Comparison of ENCODE assay signal across 15 mouse cellular contexts in genomic region chrX:9222412-9223221, GRCm38 (mm10). TPM values are rescaled to one million over a fixed set of nuclear protein-coding genes. Genes with fewer than 3 reads are reported as not detected.
DNase-seq lines count a peak whose midpoint lies in the region; ATAC-seq lines count a peak whose summit lies in the region.
"Had no signal": no experiment of that assay in that cellular context is flagged by ENCODE, and none has a peak within 500 bp of the region (broad histone marks: within the 10 kb centered on the region; RNA-seq: fewer than 3 reads in every experiment).

No protein-coding gene starts in this region.

- DNase-seq in 3T3-L1 (ENCODE audit: low read depth, low spot score) = peak; percentile 98
- DNase-seq in adrenal gland, postnatal 10 days = peak; percentile 29
- DNase-seq in heart, postnatal 4 days = peak; percentile 44
- DNase-seq in left cerebral cortex, postnatal 4 days = no peak
- DNase-seq in cerebellum, adult 9-10 months = no peak
- DNase-seq in right cerebral cortex, postnatal 25 days = no peak
- DNase-seq: cerebellum, postnatal 10 days; kidney, postnatal 25 days; thymus, postnatal 36 days had no signal

- no peaks in the 10 kb centered on the region for H3K9me3 ChIP-seq in heart, embryonic 16.5 days (replicated peaks; ENCODE audit: control insufficient read depth, low read length)
- no peaks in the 10 kb centered on the region for H3K9me3 ChIP-seq in heart, embryonic 12.5 days (replicated peaks)
- H3K9me3 ChIP-seq: embryonic facial prominence, embryonic 13.5 days had no signal

- H3K4me1 ChIP-seq in heart, embryonic 16.5 days (ENCODE audit: control insufficient read depth, insufficient read depth, low read length) = no peaks in the 10 kb centered on the region
- no peaks in the 10 kb centered on the region for H3K4me1 ChIP-seq in heart, embryonic 12.5 days (replicated peaks)
- H3K4me1 ChIP-seq: embryonic facial prominence, embryonic 13.5 days had no signal

- H3K27ac ChIP-seq in heart, embryonic 16.5 days (ENCODE audit: low read length) = peak overlapping the region; percentile 59; the same call in 1 of the 2 replicates
- H3K27ac ChIP-seq in heart, embryonic 12.5 days (ENCODE audit: poor library complexity, severe bottlenecking) = no peak overlapping the region
- H3K27ac ChIP-seq: embryonic facial prominence, embryonic 13.5 days had no signal

- no peak overlapping the region for H3K9ac ChIP-seq in heart, embryonic 16.5 days (ENCODE audit: low read length)
- H3K9ac ChIP-seq in heart, embryonic 12.5 days = no peak overlapping the region
- H3K9ac ChIP-seq: embryonic facial prominence, embryonic 13.5 days had no signal

- no peaks in the 10 kb centered on the region for H3K27me3 ChIP-seq in heart, embryonic 16.5 days (ENCODE audit: control insufficient read depth, insufficient read depth, low read length)
- H3K27me3 ChIP-seq in heart, embryonic 12.5 days (replicated peaks) = no peaks in the 10 kb centered on the region
- H3K27me3 ChIP-seq: embryonic facial prominence, embryonic 13.5 days had no signal

- H3K4me2 ChIP-seq in heart, embryonic 16.5 days (ENCODE audit: low read depth, low read length) = no peak overlapping the region
- no peak overlapping the region for H3K4me2 ChIP-seq in heart, embryonic 12.5 days
- H3K4me2 ChIP-seq: embryonic facial prominence, embryonic 13.5 days had no signal

- H3K4me3 ChIP-seq in heart, embryonic 16.5 days (ENCODE audit: low read length) = no peak overlapping the region
- no peak overlapping the region for H3K4me3 ChIP-seq in heart, embryonic 12.5 days
- H3K4me3 ChIP-seq: embryonic facial prominence, embryonic 13.5 days had no signal

- peak; percentile 79 for ATAC-seq in heart, embryonic 16.5 days (replicated peaks; ENCODE audit: extremely low read depth, insufficient read depth, low FRiP score)
- no peak for ATAC-seq in heart, embryonic 12.5 days (ENCODE audit: insufficient number of reproducible peaks, low FRiP score)

- no peaks in the 10 kb centered on the region for H3K36me3 ChIP-seq in heart, embryonic 16.5 days (ENCODE audit: control insufficient read depth, insufficient read depth)
- H3K36me3 ChIP-seq in heart, embryonic 12.5 days = no peaks in the 10 kb centered on the region
- H3K36me3 ChIP-seq: embryonic facial prominence, embryonic 13.5 days had no signal

- WGBS in heart, embryonic 16.5 days = 55% methylated on average over 3 of the region's 3 CpGs
- 88% methylated on average over 3 of the region's 3 CpGs for WGBS in heart, embryonic 12.5 days

- intact Hi-C loops in left cerebral cortex, postnatal 4 days (cut with DNase I) = no loop called here

RNA-seq across cellular contexts. Expression of gene Lancl3, which starts 22.9 kb away (rescaled TPM):
- polyA plus RNA-seq in heart, embryonic 16.5 days (2015; fragmentation: Nextera tagmentation; extraction: Ambion mirVana) = 2.8 and 3.4 TPM in 2 replicates
- polyA plus RNA-seq in heart, embryonic 12.5 days (2016; fragmentation: Nextera tagmentation; extraction: Ambion mirVana) = 0.88 and 1.1 TPM in 2 replicates
- total RNA-seq in adrenal gland, postnatal 10 days (2021) = 1 to 10 TPM; 2.1 to 2.9 TPM
- total RNA-seq in heart, postnatal 4 days (2021) = 1 to 10 TPM; 4.0 to 5.7 TPM
- 10 to 100 TPM; 11.9 to 15.7 TPM for total RNA-seq in left cerebral cortex, postnatal 4 days (2021)
- total RNA-seq: monocyte, adult 5-6 weeks had no signal

RNA-seq across cellular contexts. Expression of gene Gm14862, which starts 34.1 kb away (rescaled TPM):
- not detected in 2 replicates for polyA plus RNA-seq in heart, embryonic 16.5 days (2015; fragmentation: Nextera tagmentation; extraction: Ambion mirVana)
- polyA plus RNA-seq in heart, embryonic 12.5 days (2016; fragmentation: Nextera tagmentation; extraction: Ambion mirVana) = 0.49 and 0.89 TPM in 2 replicates
- not detected for total RNA-seq in adrenal gland, postnatal 10 days (2021)
- not detected for total RNA-seq in heart, postnatal 4 days (2021)
- total RNA-seq in left cerebral cortex, postnatal 4 days (2021) = not detected
- total RNA-seq: hematopoietic stem cell, adult 5-6 weeks; left cerebral cortex, postnatal 36 days; monocyte, adult 5-6 weeks had no signal
- polyA plus RNA-seq: embryonic facial prominence, embryonic 13.5 days had no signal

RNA-seq across cellular contexts. Expression of gene Xk, which starts 49.9 kb away (rescaled TPM):
- polyA plus RNA-seq in heart, embryonic 16.5 days (2015; fragmentation: Nextera tagmentation; extraction: Ambion mirVana) = 3.0 and 3.2 TPM in 2 replicates
- 9.5 and 10.6 TPM in 2 replicates for polyA plus RNA-seq in heart, embryonic 12.5 days (2016; fragmentation: Nextera tagmentation; extraction: Ambion mirVana)
- 1 to 10 TPM; 2.2 to 2.8 TPM for total RNA-seq in adrenal gland, postnatal 10 days (2021)
- total RNA-seq in heart, postnatal 4 days (2021) = 1 to 10 TPM; 4.6 to 4.9 TPM
- total RNA-seq in left cerebral cortex, postnatal 4 days (2021) = 10 to 100 TPM; 12.0 to 13.2 TPM

Comparison
In these comparisons a context has a peak if more than half of its experiments do, and no peak if none do; other contexts are left out.
1. DNase-seq: peak in 3T3-L1 (single experiment), adrenal gland, postnatal 10 days (single experiment) and heart, postnatal 4 days (single experiment); none in left cerebral cortex, postnatal 4 days (single experiment), cerebellum, adult 9-10 months (single experiment) and right cerebral cortex, postnatal 25 days (single experiment).